Mouse (Mus musculus): ENCODE results near the gene Zcchc14. TPM values are rescaled to one million over a fixed set of nuclear protein-coding genes. Genes with fewer than 3 reads are reported as not detected.
A peak's percentile ranks its signal among the peaks of the same experiment; 100 is the strongest.
"Not testable (repeated sequence)": the region's sequence is repeated elsewhere in the genome, so short reads cannot be mapped to it uniquely, and the experiment has no call there.

The Zcchc14 gene
- polyA plus RNA-seq, 1 experiment: 64.8 TPM

GRCm38 (mm10) chr8:121668553-121668952 lies 15.9 kb upstream of the Zcchc14 start:
- H3K4me1 ChIP-seq (ENCODE audit: control insufficient read depth, insufficient read depth, low read length): peaks cover 12% of the 10 kb centered on the region; the same call in 1 of the 2 replicates
- peak overlapping the region; percentile 34 for H3K27ac ChIP-seq (ENCODE audit: insufficient read depth, low read length)
- TF ChIP-seq CTCF (IDR thresholded peaks at IDR 0.05; ENCODE audit: borderline replicate concordance, insufficient read depth, low read length) (no peak), POLR2A (IDR thresholded peaks at IDR 0.05; ENCODE audit: low read depth, low read length) (0 out of 2 replicates have a peak, but pooled peaks have one; percentile 37)

GRCm38 (mm10) chr8:121667936-121668500 lies 15.3 kb upstream of the Zcchc14 start:
- H3K4me1 ChIP-seq (ENCODE audit: control insufficient read depth, insufficient read depth, low read length): peaks cover 12% of the 10 kb centered on the region; the same call in 1 of the 2 replicates
- H3K4me3 ChIP-seq (ENCODE audit: insufficient read depth, low read length): not testable (repeated sequence)
- peak overlapping the region; percentile 34 for H3K27ac ChIP-seq (ENCODE audit: insufficient read depth, low read length)

More at GRCm38 (mm10) chr8:121668553-121668952, 15.9 kb upstream of the Zcchc14 start:
- no peak overlapping the region for H3K4me3 ChIP-seq (ENCODE audit: insufficient read depth, low read length)

GRCm38 (mm10) chr8:121665329-121665728 lies 12.6 kb upstream of the Zcchc14 start:
- no peak overlapping the region for H3K4me3 ChIP-seq (ENCODE audit: insufficient read depth, low read length)
- TF ChIP-seq CTCF (IDR thresholded peaks at IDR 0.05; ENCODE audit: borderline replicate concordance, insufficient read depth, low read length) (no peak), POLR2A (IDR thresholded peaks at IDR 0.05; ENCODE audit: low read depth, low read length) (0 out of 2 replicates have a peak, but pooled peaks have one; percentile 33)
- peak overlapping the region; percentile 49 for H3K27ac ChIP-seq (ENCODE audit: insufficient read depth, low read length)
- peaks cover 12% of the 10 kb centered on the region; the same call in 1 of the 2 replicates for H3K4me1 ChIP-seq (ENCODE audit: control insufficient read depth, insufficient read depth, low read length)

GRCm38 (mm10) chr8:121663101-121663500 lies 10.4 kb upstream of the Zcchc14 start:
- TF ChIP-seq CTCF (IDR thresholded peaks at IDR 0.05; ENCODE audit: borderline replicate concordance, insufficient read depth, low read length) (no peak), POLR2A (IDR thresholded peaks at IDR 0.05; ENCODE audit: low read depth, low read length) (no peak)
- Histone ChIP-seq H3K4me1 (ENCODE audit: control insufficient read depth, insufficient read depth, low read length) (peaks cover 4% of the 10 kb centered on the region; the same call in 1 of the 2 replicates), H3K27ac (ENCODE audit: insufficient read depth, low read length) (no peak overlapping the region), H3K4me3 (ENCODE audit: insufficient read depth, low read length) (no peak overlapping the region)

GRCm38 (mm10) chr8:121661631-121662357 lies 9.1 kb upstream of the Zcchc14 start:
- Histone ChIP-seq H3K4me3 (ENCODE audit: insufficient read depth, low read length) (no peak overlapping the region), H3K4me1 (ENCODE audit: control insufficient read depth, insufficient read depth, low read length) (peaks cover 4% of the 10 kb centered on the region; the same call in 1 of the 2 replicates), H3K27ac (ENCODE audit: insufficient read depth, low read length) (no peak overlapping the region)
- TF ChIP-seq CTCF (IDR thresholded peaks at IDR 0.05; ENCODE audit: borderline replicate concordance, insufficient read depth, low read length) (no peak), POLR2A (IDR thresholded peaks at IDR 0.05; ENCODE audit: low read depth, low read length) (no peak)

GRCm38 (mm10) chr8:121660602-121661001 lies 7.9 kb upstream of the Zcchc14 start:
- TF ChIP-seq POLR2A (IDR thresholded peaks at IDR 0.05; ENCODE audit: low read depth, low read length) (no peak), CTCF (IDR thresholded peaks at IDR 0.05; ENCODE audit: borderline replicate concordance, insufficient read depth, low read length) (no peak)
- Histone ChIP-seq H3K27ac (ENCODE audit: insufficient read depth, low read length) (no peak overlapping the region), H3K4me1 (ENCODE audit: control insufficient read depth, insufficient read depth, low read length) (peaks cover 2% of the 10 kb centered on the region; the same call in 1 of the 2 replicates), H3K4me3 (ENCODE audit: insufficient read depth, low read length) (no peak overlapping the region)

- Histone ChIP-seq H3K27ac (ENCODE audit: insufficient read depth, low read length) (no peak overlapping the region), H3K4me3 (ENCODE audit: insufficient read depth, low read length) (no peak overlapping the region), H3K4me1 (ENCODE audit: control insufficient read depth, insufficient read depth, low read length) (peaks cover 1% of the 10 kb centered on the region; the same call in 1 of the 2 replicates)
- TF ChIP-seq CTCF (IDR thresholded peaks at IDR 0.05; ENCODE audit: borderline replicate concordance, insufficient read depth, low read length) (no peak), POLR2A (IDR thresholded peaks at IDR 0.05; ENCODE audit: low read depth, low read length) (no peak)
Observed at GRCm38 (mm10) chr8:121654966-121655494, 2.3 kb upstream of the Zcchc14 start.

GRCm38 (mm10) chr8:121654131-121654530 lies 1.4 kb upstream of the Zcchc14 start:
- Histone ChIP-seq H3K4me1 (ENCODE audit: control insufficient read depth, insufficient read depth, low read length) (peaks cover 6% of the 10 kb centered on the region; the same call in 1 of the 2 replicates), H3K4me3 (ENCODE audit: insufficient read depth, low read length) (peak overlapping the region; percentile 68; the same call in 1 of the 2 replicates), H3K27ac (ENCODE audit: insufficient read depth, low read length) (no peak overlapping the region)
- TF ChIP-seq CTCF (IDR thresholded peaks at IDR 0.05; ENCODE audit: borderline replicate concordance, insufficient read depth, low read length) (no peak), POLR2A (IDR thresholded peaks at IDR 0.05; ENCODE audit: low read depth, low read length) (no peak)

GRCm38 (mm10) chr8:121653340-121654019 lies 779 bp upstream of the Zcchc14 start:
- Histone ChIP-seq H3K4me3 (ENCODE audit: insufficient read depth, low read length) (peak overlapping the region; percentile 68), H3K4me1 (ENCODE audit: control insufficient read depth, insufficient read depth, low read length) (peaks cover 7% of the 10 kb centered on the region), H3K27ac (ENCODE audit: insufficient read depth, low read length) (peak overlapping the region; percentile 90)
- TF ChIP-seq CTCF (IDR thresholded peaks at IDR 0.05; ENCODE audit: borderline replicate concordance, insufficient read depth, low read length): no peak
- no peak; the same call in 1 of the 2 replicates for TF ChIP-seq POLR2A (IDR thresholded peaks at IDR 0.05; ENCODE audit: low read depth, low read length)
